Mouse (Mus musculus): ENCODE results near the gene Golph3. TPM values are rescaled to one million over a fixed set of nuclear protein-coding genes. Genes with fewer than 3 reads are reported as not detected.
A peak's percentile ranks its signal among the peaks of the same experiment; 100 is the strongest.

Gene Golph3
- polyA plus RNA-seq, 1 experiment from 2014 or later: 66.9 TPM

DNA sequence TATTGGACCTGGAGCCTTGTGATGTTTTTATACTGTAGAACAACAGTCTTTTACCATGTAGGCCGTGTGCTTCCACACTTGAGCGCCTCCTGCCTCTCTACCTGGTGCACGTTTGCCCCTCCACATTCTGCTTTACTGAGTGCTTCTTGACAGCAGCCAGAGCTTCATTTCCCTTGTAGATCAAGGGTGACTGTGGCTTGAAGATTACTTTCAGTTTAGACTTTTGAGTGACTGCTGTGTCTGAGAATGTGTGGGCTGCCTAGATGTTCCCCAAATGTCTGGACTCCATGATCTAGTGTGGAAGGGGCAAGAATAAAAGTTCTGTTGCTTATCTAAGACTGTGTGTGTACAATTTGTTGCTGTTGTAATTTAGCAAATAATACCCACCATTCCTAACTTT, 27.7 kb downstream of the Golph3 start:
- H3K4me1 ChIP-seq (ENCODE audit: control insufficient read depth, insufficient read depth, low read length): no peaks in the 10 kb centered on the region
- H3K36me3 ChIP-seq (ENCODE audit: control insufficient read depth, insufficient read depth, low read length): peaks cover 6% of the 10 kb centered on the region
- no peak overlapping the region for H3K9ac ChIP-seq (ENCODE audit: low read depth, low read length)
- no peak overlapping the region for H3K4me3 ChIP-seq (ENCODE audit: low read length)
- no peak for ATAC-seq
- 82% methylated on average over 3 of the region's 3 CpGs for WGBS
- no peak overlapping the region for H3K27ac ChIP-seq (ENCODE audit: low read length)
- no peaks in the 10 kb centered on the region for H3K27me3 ChIP-seq (replicated peaks; ENCODE audit: control insufficient read depth, insufficient read depth, low read length)
- no peaks in the 10 kb centered on the region for H3K9me3 ChIP-seq (ENCODE audit: control insufficient read depth, low read length)
- H3K4me2 ChIP-seq (ENCODE audit: low read depth, low read length): no peak overlapping the region

DNA sequence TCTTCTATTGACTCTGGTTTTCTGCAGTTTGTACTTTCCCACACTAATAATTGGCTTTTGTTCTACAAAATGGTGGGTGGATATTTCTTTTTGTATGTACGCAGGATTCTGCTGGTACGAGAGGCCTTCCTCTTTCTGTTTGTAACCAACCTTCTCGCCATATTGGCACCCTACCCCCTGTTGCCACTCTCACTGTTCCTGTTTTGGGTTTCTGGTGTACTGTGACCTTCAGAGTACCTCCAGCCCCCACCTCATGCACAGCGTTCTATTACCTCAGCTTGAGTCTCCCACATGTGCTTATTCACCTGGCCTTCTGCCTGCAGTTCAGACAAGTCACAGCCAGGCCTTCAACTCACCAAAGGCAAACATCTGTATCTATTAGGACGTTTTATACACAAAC, 28.6 kb downstream of the Golph3 start:
- ATAC-seq: no peak
- no peaks in the 10 kb centered on the region for H3K27me3 ChIP-seq (replicated peaks; ENCODE audit: control insufficient read depth, insufficient read depth, low read length)
- peaks cover 9% of the 10 kb centered on the region for H3K36me3 ChIP-seq (ENCODE audit: control insufficient read depth, insufficient read depth, low read length)
- H3K9me3 ChIP-seq (ENCODE audit: control insufficient read depth, low read length): no peaks in the 10 kb centered on the region
- H3K27ac ChIP-seq (ENCODE audit: low read length): no peak overlapping the region
- H3K4me3 ChIP-seq (ENCODE audit: low read length): no peak overlapping the region
- no peaks in the 10 kb centered on the region for H3K4me1 ChIP-seq (ENCODE audit: control insufficient read depth, insufficient read depth, low read length)
- H3K9ac ChIP-seq (ENCODE audit: low read depth, low read length): no peak overlapping the region
- 88% methylated on average over 5 of the region's 5 CpGs for WGBS
- no peak overlapping the region for H3K4me2 ChIP-seq (ENCODE audit: low read depth, low read length)

DNA sequence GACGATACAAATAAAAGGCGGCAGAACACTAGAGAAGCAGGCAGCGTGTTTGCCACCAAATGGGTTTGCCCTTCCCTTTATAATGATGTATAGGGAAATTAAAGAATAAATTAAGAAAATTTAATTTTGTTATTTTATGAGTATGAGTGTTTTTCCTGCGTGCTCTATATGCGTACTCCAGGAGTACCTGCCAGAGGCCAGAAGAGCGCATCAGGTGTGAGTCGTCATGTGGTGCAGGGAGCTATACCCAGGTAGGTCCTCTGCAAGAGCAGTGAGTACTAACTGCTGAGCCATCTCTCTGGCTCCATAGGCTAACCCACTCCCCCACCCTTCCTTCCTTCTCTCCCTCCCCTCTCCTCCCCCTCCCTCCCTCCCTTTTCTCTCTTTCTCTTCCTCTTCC, 30.2 kb downstream of the Golph3 start:
- Histone ChIP-seq H3K27ac (ENCODE audit: low read length) (no peak overlapping the region), H3K9ac (ENCODE audit: low read depth, low read length) (no peak overlapping the region), H3K4me3 (ENCODE audit: low read length) (no peak overlapping the region), H3K4me1 (ENCODE audit: control insufficient read depth, insufficient read depth, low read length) (no peaks in the 10 kb centered on the region), H3K36me3 (ENCODE audit: control insufficient read depth, insufficient read depth, low read length) (peaks cover 9% of the 10 kb centered on the region), H3K4me2 (ENCODE audit: low read depth, low read length) (no peak overlapping the region), H3K27me3 (replicated peaks; ENCODE audit: control insufficient read depth, insufficient read depth, low read length) (no peaks in the 10 kb centered on the region), H3K9me3 (ENCODE audit: control insufficient read depth, low read length) (no peaks in the 10 kb centered on the region)
- WGBS: 95% methylated on average over 7 of the region's 7 CpGs
- ATAC-seq: no peak

DNA sequence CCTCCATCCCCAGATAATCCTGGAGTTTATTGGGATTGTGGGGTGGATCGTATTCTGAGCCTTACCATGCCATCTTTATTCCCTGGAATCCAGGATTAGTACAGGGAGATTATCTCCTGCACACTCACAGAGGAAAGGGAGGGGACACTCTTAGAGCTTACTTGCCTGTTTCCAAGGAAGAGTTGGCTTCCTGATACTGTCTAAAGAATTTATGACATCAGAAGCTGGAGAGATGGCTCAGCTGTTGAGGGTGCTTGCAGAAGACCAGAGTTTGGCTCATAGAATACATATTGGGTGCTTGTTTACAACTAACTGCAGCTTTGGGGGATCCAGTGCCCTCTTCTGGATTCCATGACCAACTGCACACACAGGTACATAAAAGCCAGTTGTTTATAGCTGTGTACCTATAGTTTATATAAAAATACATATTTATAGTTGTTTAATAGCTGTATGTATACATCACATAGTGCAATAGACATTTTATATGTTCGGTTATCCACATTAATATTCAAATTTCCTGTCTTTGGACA, 33.1 kb downstream of the Golph3 start:
- peaks cover 5% of the 10 kb centered on the region; the same call in 1 of the 2 replicates for H3K4me1 ChIP-seq (ENCODE audit: control insufficient read depth, insufficient read depth, low read length)
- ATAC-seq: no peak
- 89% methylated on average over 2 of the region's 2 CpGs for WGBS
- H3K9me3 ChIP-seq (ENCODE audit: control insufficient read depth, low read length): no peaks in the 10 kb centered on the region
- H3K9ac ChIP-seq (ENCODE audit: low read depth, low read length): no peak overlapping the region
- H3K27ac ChIP-seq (ENCODE audit: low read length): no peak overlapping the region
- H3K27me3 ChIP-seq (replicated peaks; ENCODE audit: control insufficient read depth, insufficient read depth, low read length): no peaks in the 10 kb centered on the region
- H3K4me2 ChIP-seq (ENCODE audit: low read depth, low read length): no peak overlapping the region
- no peak overlapping the region for H3K4me3 ChIP-seq (ENCODE audit: low read length)
- H3K36me3 ChIP-seq (ENCODE audit: control insufficient read depth, insufficient read depth, low read length): peaks cover 11% of the 10 kb centered on the region

DNA sequence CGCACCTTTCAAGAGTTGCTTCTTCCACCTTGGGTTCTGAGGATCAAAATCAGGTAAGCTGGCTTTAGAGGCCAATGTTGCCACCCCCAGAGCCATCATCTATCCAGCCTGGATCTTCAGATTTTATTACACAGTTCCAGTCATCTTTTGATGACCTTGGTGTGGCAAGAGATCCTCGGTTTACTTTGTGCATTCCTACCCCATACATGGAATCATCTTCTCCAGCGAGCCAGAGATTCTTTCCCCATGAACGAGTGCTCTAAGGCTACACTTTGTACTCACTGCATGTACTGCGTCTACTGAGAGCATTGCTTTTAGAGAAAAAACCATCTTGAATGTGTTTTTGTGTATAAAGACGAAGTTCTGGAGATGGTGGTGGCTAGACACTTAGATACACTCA, 34.0 kb downstream of the Golph3 start:
- Histone ChIP-seq H3K27me3 (replicated peaks; ENCODE audit: control insufficient read depth, insufficient read depth, low read length) (no peaks in the 10 kb centered on the region), H3K36me3 (ENCODE audit: control insufficient read depth, insufficient read depth, low read length) (peaks cover 11% of the 10 kb centered on the region), H3K9me3 (ENCODE audit: control insufficient read depth, low read length) (no peaks in the 10 kb centered on the region), H3K9ac (ENCODE audit: low read depth, low read length) (no peak overlapping the region), H3K4me1 (ENCODE audit: control insufficient read depth, insufficient read depth, low read length) (peaks cover 5% of the 10 kb centered on the region; the same call in 1 of the 2 replicates), H3K4me3 (ENCODE audit: low read length) (no peak overlapping the region), H3K4me2 (ENCODE audit: low read depth, low read length) (no peak overlapping the region), H3K27ac (ENCODE audit: low read length) (no peak overlapping the region; the same call in 1 of the 2 replicates)
- WGBS: 71% methylated on average over 6 of the region's 6 CpGs
- ATAC-seq: 0 out of 2 replicates have a peak, but pooled peaks have one; percentile 36

DNA sequence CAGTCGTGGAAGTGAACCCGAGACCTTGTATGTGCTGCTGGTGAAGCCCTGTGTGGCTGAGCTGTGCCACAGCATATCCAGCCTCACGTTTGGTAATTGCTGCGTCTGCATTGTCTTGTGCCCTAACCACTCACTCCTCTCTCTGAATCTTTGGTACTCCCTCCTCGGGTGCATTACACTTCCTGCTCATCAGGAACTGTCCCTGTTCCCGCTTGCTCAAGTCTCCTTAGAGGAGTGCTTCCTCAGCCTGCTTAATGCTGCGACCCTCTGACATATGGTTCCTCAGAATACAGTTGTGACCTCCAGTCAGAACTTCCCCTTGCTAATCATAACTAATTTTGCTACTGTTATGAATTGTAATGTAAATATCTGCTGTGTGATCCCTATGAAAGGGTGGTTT, 34.7 kb downstream of the Golph3 start:
- peak; percentile 19; the same call in 1 of the 2 replicates for ATAC-seq
- H3K4me1 ChIP-seq (ENCODE audit: control insufficient read depth, insufficient read depth, low read length): peaks cover 5% of the 10 kb centered on the region; the same call in 1 of the 2 replicates
- H3K4me3 ChIP-seq (ENCODE audit: low read length): no peak overlapping the region
- no peaks in the 10 kb centered on the region for H3K9me3 ChIP-seq (ENCODE audit: control insufficient read depth, low read length)
- no peak overlapping the region for H3K9ac ChIP-seq (ENCODE audit: low read depth, low read length)
- H3K27me3 ChIP-seq (replicated peaks; ENCODE audit: control insufficient read depth, insufficient read depth, low read length): no peaks in the 10 kb centered on the region
- no peak overlapping the region for H3K4me2 ChIP-seq (ENCODE audit: low read depth, low read length)
- H3K27ac ChIP-seq (ENCODE audit: low read length): peak overlapping the region; percentile 52
- peaks cover 11% of the 10 kb centered on the region for H3K36me3 ChIP-seq (ENCODE audit: control insufficient read depth, insufficient read depth, low read length)
- 66% methylated on average over 7 of the region's 7 CpGs for WGBS

DNA sequence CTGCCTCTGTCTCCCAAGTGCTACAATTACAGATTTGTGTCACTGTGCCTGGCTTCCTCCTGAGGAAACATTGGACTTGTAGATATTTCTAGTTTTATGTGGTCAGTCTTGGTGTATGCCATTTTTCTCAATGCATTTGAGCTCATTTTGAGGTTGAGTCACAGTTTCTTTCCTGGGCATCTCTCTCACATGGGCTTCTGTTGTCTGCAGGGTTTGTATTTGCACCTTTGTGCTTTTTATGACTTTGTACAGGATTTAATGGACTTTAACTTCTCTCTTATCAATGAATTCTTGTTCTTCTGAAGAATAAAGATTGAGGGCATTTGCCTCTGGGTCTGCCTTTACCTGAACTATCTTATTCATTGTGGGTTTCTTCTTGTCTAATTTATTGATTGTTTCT, 36.2 kb downstream of the Golph3 start:
- Histone ChIP-seq H3K4me1 (ENCODE audit: control insufficient read depth, insufficient read depth, low read length) (peaks cover 5% of the 10 kb centered on the region; the same call in 1 of the 2 replicates), H3K27ac (ENCODE audit: low read length) (peak overlapping the region; percentile 64), H3K36me3 (ENCODE audit: control insufficient read depth, insufficient read depth, low read length) (peaks cover 9% of the 10 kb centered on the region), H3K9me3 (ENCODE audit: control insufficient read depth, low read length) (no peaks in the 10 kb centered on the region), H3K27me3 (replicated peaks; ENCODE audit: control insufficient read depth, insufficient read depth, low read length) (no peaks in the 10 kb centered on the region), H3K9ac (ENCODE audit: low read depth, low read length) (no peak overlapping the region), H3K4me3 (ENCODE audit: low read length) (no peak overlapping the region), H3K4me2 (ENCODE audit: low read depth, low read length) (no peak overlapping the region)
- ATAC-seq: peak; percentile 34

DNA sequence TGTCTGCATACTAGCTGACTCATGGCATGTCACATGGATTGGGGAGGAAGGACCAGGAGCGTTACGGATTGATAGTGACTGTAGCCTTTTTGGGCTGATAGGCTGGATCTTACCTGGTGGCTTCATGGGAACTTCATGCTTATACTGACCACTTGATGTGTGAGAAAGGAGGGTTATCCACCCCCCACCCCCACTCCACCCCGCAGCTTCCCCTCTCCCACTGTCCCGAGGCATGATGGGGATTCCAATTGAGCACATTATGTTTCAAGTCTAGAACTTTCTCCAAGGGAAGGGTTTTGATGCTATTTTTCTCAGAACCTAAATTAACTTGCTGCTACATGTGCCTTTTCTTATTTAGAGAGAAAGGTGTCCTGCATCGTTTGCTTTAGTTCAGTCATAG, 37.1 kb downstream of the Golph3 start:
- no peak overlapping the region for H3K4me2 ChIP-seq (ENCODE audit: low read depth, low read length)
- peaks cover 5% of the 10 kb centered on the region for H3K36me3 ChIP-seq (ENCODE audit: control insufficient read depth, insufficient read depth, low read length)
- 92% methylated on average over 5 of the region's 5 CpGs for WGBS
- H3K27me3 ChIP-seq (replicated peaks; ENCODE audit: control insufficient read depth, insufficient read depth, low read length): no peaks in the 10 kb centered on the region
- no peak overlapping the region for H3K9ac ChIP-seq (ENCODE audit: low read depth, low read length)
- H3K9me3 ChIP-seq (ENCODE audit: control insufficient read depth, low read length): no peaks in the 10 kb centered on the region
- H3K4me3 ChIP-seq (ENCODE audit: low read length): no peak overlapping the region
- H3K4me1 ChIP-seq (ENCODE audit: control insufficient read depth, insufficient read depth, low read length): peaks cover 5% of the 10 kb centered on the region; the same call in 1 of the 2 replicates
- H3K27ac ChIP-seq (ENCODE audit: low read length): no peak overlapping the region
- no peak for ATAC-seq

DNA sequence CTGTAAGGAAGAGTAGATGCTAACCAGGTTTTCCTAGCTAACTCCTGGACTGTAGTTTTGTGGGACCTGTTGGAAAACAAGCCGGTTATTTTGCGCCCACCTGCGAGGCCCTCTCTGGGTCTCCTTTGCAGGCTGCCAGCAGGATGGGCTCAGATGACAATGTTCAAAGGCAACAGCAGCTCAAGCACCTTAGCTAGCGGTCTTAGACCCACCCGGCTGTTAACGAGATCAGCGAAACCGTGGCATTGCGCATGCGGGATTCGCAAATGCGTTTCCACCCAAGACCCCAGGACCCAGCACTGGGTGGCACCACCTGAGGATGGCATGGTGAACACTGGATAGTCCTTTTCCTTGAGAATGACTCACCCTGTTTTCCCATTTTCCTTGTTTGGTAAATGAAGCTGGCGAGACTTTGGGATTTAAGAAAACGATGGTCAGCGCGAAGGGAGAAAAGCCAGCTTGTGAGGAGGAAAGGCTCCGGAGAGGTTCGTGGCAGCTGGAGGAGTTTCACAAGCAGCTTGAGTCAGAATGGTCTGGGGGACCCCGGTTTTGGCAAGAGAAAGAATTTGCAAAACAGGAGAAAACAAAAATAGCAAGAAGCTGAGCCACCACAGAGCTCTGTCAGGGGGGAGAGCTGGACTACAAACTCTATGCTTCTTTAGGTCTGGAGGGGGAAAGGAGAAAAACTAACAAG, 39.4 kb downstream of the Golph3 start:
- Histone ChIP-seq H3K27ac (ENCODE audit: low read length) (no peak overlapping the region), H3K9me3 (ENCODE audit: control insufficient read depth, low read length) (no peaks in the 10 kb centered on the region), H3K4me2 (ENCODE audit: low read depth, low read length) (no peak overlapping the region), H3K36me3 (ENCODE audit: control insufficient read depth, insufficient read depth, low read length) (peaks cover 2% of the 10 kb centered on the region; the same call in 1 of the 2 replicates), H3K27me3 (replicated peaks; ENCODE audit: control insufficient read depth, insufficient read depth, low read length) (no peaks in the 10 kb centered on the region), H3K4me1 (ENCODE audit: control insufficient read depth, insufficient read depth, low read length) (peaks cover 6% of the 10 kb centered on the region), H3K9ac (ENCODE audit: low read depth, low read length) (no peak overlapping the region), H3K4me3 (ENCODE audit: low read length) (no peak overlapping the region)
- no peak for ATAC-seq
- WGBS: 80% methylated on average over 19 of the region's 19 CpGs
